Mouse (Mus musculus): ENCODE measurements at regions not wholly inside any gene's neighbourhood (a gene's known extent, or its start where the extent isn't known, plus 50 kb on each side); places are given as distances from the start of the nearest gene placed in this dataset.

- no peak for DNase-seq (ENCODE audit: low spot score in 2 of 2)
Observed at GRCm38 (mm10) chr3:52196936-52197246, 71.2 kb upstream of the Foxo1 start.

- peak; percentile 50 to 65 for DNase-seq (ENCODE audit: low spot score in 2 of 2)
Observed at GRCm38 (mm10) chr3:52197982-52198750, 70.0 kb upstream of the Foxo1 start.

GRCm38 (mm10) chr3:52198751-52199738 lies 69.1 kb upstream of the Foxo1 start:
- DNase-seq (ENCODE audit: low spot score in 2 of 2) = peak; percentile 34 to 48

GRCm38 (mm10) chr3:52200106-52200505 lies 68.0 kb upstream of the Foxo1 start:
- no peak for DNase-seq (ENCODE audit: low spot score in 2 of 2)

- DNase-seq (ENCODE audit: low spot score in 2 of 2) = no peak
Observed at GRCm38 (mm10) chr3:52210556-52211302, 57.4 kb upstream of the Foxo1 start.

GRCm38 (mm10) chr3:52211303-52211695 lies 56.8 kb upstream of the Foxo1 start:
- DNase-seq (ENCODE audit: low spot score in 2 of 2) = no peak

GRCm38 (mm10) chr3:52214114-52214513 lies 54.0 kb upstream of the Foxo1 start:
- no peak for DNase-seq (ENCODE audit: low spot score in 2 of 2)

- no peak for DNase-seq (ENCODE audit: low spot score in 2 of 2)
Observed at GRCm38 (mm10) chr3:52215083-52215482, 53.1 kb upstream of the Foxo1 start.

All from heart, adult 9 months (tissue).